Mouse (Mus musculus): ENCODE data around the gene Gm45021.

The Gm45021 gene

GRCm38 (mm10) chr6:48572572-48573061 is 16.8 kb upstream of the Gm45021 start, which contains the start of gene Rarres2:
Rarres2 (minus strand) TSS chr6:48572789.
- DNase-seq (ENCODE audit: low spot score in 2 of 2), result no peak

GRCm38 (mm10) chr6:48573280-48573679 is 16.1 kb upstream of the Gm45021 start:
- no peak for DNase-seq (ENCODE audit: low spot score in 2 of 2)

GRCm38 (mm10) chr6:48573981-48574380 is 15.4 kb upstream of the Gm45021 start:
- DNase-seq (ENCODE audit: low spot score in 2 of 2), result no peak

- no peak for DNase-seq (ENCODE audit: low spot score in 2 of 2)
Measured at GRCm38 (mm10) chr6:48578736-48579135, 10.7 kb upstream of the Gm45021 start.

- DNase-seq (ENCODE audit: low spot score in 2 of 2), result no peak
Measured at GRCm38 (mm10) chr6:48579215-48579648, 10.2 kb upstream of the Gm45021 start.

- no peak for DNase-seq (ENCODE audit: low spot score in 2 of 2)
Measured at GRCm38 (mm10) chr6:48581257-48581656, 8.2 kb upstream of the Gm45021 start.

- no peak for DNase-seq (ENCODE audit: low spot score in 2 of 2)
Measured at GRCm38 (mm10) chr6:48582037-48582436, 7.4 kb upstream of the Gm45021 start.

GRCm38 (mm10) chr6:48591221-48591845 is 1.9 kb downstream of the Gm45021 start:
- no peak for DNase-seq (ENCODE audit: low spot score in 2 of 2)

GRCm38 (mm10) chr6:48591871-48592270 is 2.5 kb downstream of the Gm45021 start:
- DNase-seq (ENCODE audit: low spot score in 2 of 2), result no peak

- DNase-seq (ENCODE audit: low spot score in 2 of 2), result peak; percentile 89 to 93
Measured at GRCm38 (mm10) chr6:48593158-48594042, 4.0 kb downstream of the Gm45021 start, which contains the start of the genes Repin1 and Gm44965. Repin1 (plus strand) TSS chr6:48593883. Gm44965 (plus strand) TSS chr6:48593941.

- DNase-seq (ENCODE audit: low spot score in 2 of 2), result peak in 1 of 2 experiments; percentile 47
Measured at GRCm38 (mm10) chr6:48594043-48594738, 4.8 kb downstream of the Gm45021 start.

- DNase-seq (ENCODE audit: low spot score in 2 of 2), result no peak
Measured at GRCm38 (mm10) chr6:48595278-48595677, 5.9 kb downstream of the Gm45021 start.

GRCm38 (mm10) chr6:48596545-48597232 is 7.3 kb downstream of the Gm45021 start:
- no peak for DNase-seq (ENCODE audit: low spot score in 2 of 2)

GRCm38 (mm10) chr6:48597233-48597625 is 7.8 kb downstream of the Gm45021 start:
- no peak for DNase-seq (ENCODE audit: low spot score in 2 of 2)

- no peak for DNase-seq (ENCODE audit: low spot score in 2 of 2)
Measured at GRCm38 (mm10) chr6:48600594-48600993, 11.2 kb downstream of the Gm45021 start.

GRCm38 (mm10) chr6:48601271-48602079 is 12.1 kb downstream of the Gm45021 start, which contains the start of gene Zfp775:
Zfp775 (plus strand) TSS chr6:48602063.
- peak; percentile 89 to 94 for DNase-seq (ENCODE audit: low spot score in 2 of 2)

- DNase-seq (ENCODE audit: low spot score in 2 of 2), result peak in 1 of 2 experiments; percentile 46
Measured at GRCm38 (mm10) chr6:48602080-48602741, 12.8 kb downstream of the Gm45021 start.

GRCm38 (mm10) chr6:48608124-48608523 is 18.7 kb downstream of the Gm45021 start:
- no peak for DNase-seq (ENCODE audit: low spot score in 2 of 2)

- no peak for DNase-seq (ENCODE audit: low spot score in 2 of 2)
Measured at GRCm38 (mm10) chr6:48609512-48609911, 20.1 kb downstream of the Gm45021 start.

GRCm38 (mm10) chr6:48610657-48611056 is 21.2 kb downstream of the Gm45021 start:
- DNase-seq (ENCODE audit: low spot score in 2 of 2), result no peak

Data from urinary bladder, adult 18-20 months (tissue).